Mouse (Mus musculus) bone marrow macrophage, adult 2 months (primary cell): ENCODE measurements around the gene Msl1.

Source experiments
- CTCF ChIP-seq: IDR thresholded peaks from 2 replicates; pipeline ENCODE4 v1.5.1; 2012; ENCODE audit warnings: low read depth, mild to moderate bottlenecking, low read length, moderate library complexity
- POLR2A ChIP-seq: IDR thresholded peaks from 2 replicates; pipeline ENCODE4 v1.6.1; 2012; ENCODE audit warnings: mild to moderate bottlenecking, low read depth, low read length, borderline replicate concordance

- no peak for TF ChIP-seq CTCF
- TF ChIP-seq POLR2A, result no peak
These were observed 25.7 kb downstream of the Msl1 start for GRCm38 (mm10) chr11:98820968-98821367.
